Mouse (Mus musculus): Measurements from ENCODE around the gene Vmn1r181. TPM values are rescaled to one million over a fixed set of nuclear protein-coding genes. Genes with fewer than 3 reads are reported as not detected.
A peak's percentile ranks its signal among the peaks of the same experiment; 100 is the strongest.
"Not testable (repeated sequence)": the region's sequence is repeated elsewhere in the genome, so short reads cannot be mapped to it uniquely, and the experiment has no call there.

Gene Vmn1r181
- not detected for total RNA-seq (2021)
- long read RNA-seq, experiment 1 = 0 reads
- long read RNA-seq, experiment 2 = 0 reads

GRCm38 (mm10) chr7:23974315-23974714 is at the start of gene Vmn1r181:
Gene Vmn1r181, plus strand, starts transcription at chr7:23974615.
- not testable (repeated sequence) for DNase-seq (ENCODE audit: low spot score in 2 of 2)

GRCm38 (mm10) chr7:23926678-23927077 is 47.7 kb upstream of the Vmn1r181 start, which contains the start of gene Vmn1r179:
Gene Vmn1r179, plus strand, starts transcription at chr7:23926978.
- no peak for DNase-seq (ENCODE audit: low spot score in 2 of 2)

GRCm38 (mm10) chr7:23950332-23950731 is 24.1 kb upstream of the Vmn1r181 start, which contains the start of gene Vmn1r180:
Gene Vmn1r180, plus strand, starts transcription at chr7:23950632.
- DNase-seq (ENCODE audit: low spot score in 2 of 2) = no peak

- DNase-seq (ENCODE audit: low spot score in 2 of 2) = peak in 1 of 2 experiments; percentile 4
These were observed 6.4 kb upstream of the Vmn1r181 start for GRCm38 (mm10) chr7:23968044-23968443.

GRCm38 (mm10) chr7:24001391-24001790 is 27.0 kb downstream of the Vmn1r181 start, which contains the start of gene V1rd19:
Gene V1rd19, plus strand, starts transcription at chr7:24001691.
- DNase-seq (ENCODE audit: low spot score in 2 of 2) = no peak

Other genes starting within 250 kb of the Vmn1r181 start
- not detected for gene Vmn1r174, start 222.3 kb upstream of the Vmn1r181 start, total RNA-seq (2021)
- not detected for gene Vmn1r175, start 164.0 kb upstream of the Vmn1r181 start, total RNA-seq (2021)
- gene Vmn1r176, start 137.2 kb upstream of the Vmn1r181 start, total RNA-seq (2021) = not detected
- not detected for gene Vmn1r177, start 108.2 kb upstream of the Vmn1r181 start, total RNA-seq (2021)
- gene Vmn1r178, start 82.6 kb upstream of the Vmn1r181 start, total RNA-seq (2021) = not detected
- not detected for gene Vmn1r179, start 47.6 kb upstream of the Vmn1r181 start, total RNA-seq (2021)
- gene Vmn1r180, start 24.0 kb upstream of the Vmn1r181 start, total RNA-seq (2021) = not detected
- not detected for gene V1rd19, start 27.1 kb downstream of the Vmn1r181 start, total RNA-seq (2021)
- not detected for gene Vmn1r183, start 78.6 kb downstream of the Vmn1r181 start, total RNA-seq (2021)
- gene Zfp180, start 107.3 kb downstream of the Vmn1r181 start, total RNA-seq (2021) = 10 to 100 TPM; 23.3 to 32.2 TPM
- 1 to 10 TPM; 3.3 to 4.1 TPM for gene Zfp112, start 137.7 kb downstream of the Vmn1r181 start, total RNA-seq (2021)
- 10 to 100 TPM in 1 of 2 experiments, 1 to 10 TPM in 1; 8.7 to 10.0 TPM for gene Zfp235, start 159.6 kb downstream of the Vmn1r181 start, total RNA-seq (2021)
- gene Zfp114, start 200.4 kb downstream of the Vmn1r181 start, total RNA-seq (2021) = under 1 TPM in 1 of 2 experiments, not detected in 1; 0.19 TPM
- gene Zfp111, start 236.8 kb downstream of the Vmn1r181 start, total RNA-seq (2021) = 1 to 10 TPM; 7.2 to 8.2 TPM

All from adrenal gland, adult 18-20 months (tissue).